Mouse (Mus musculus): ENCODE results near the gene Omp.

DNA sequence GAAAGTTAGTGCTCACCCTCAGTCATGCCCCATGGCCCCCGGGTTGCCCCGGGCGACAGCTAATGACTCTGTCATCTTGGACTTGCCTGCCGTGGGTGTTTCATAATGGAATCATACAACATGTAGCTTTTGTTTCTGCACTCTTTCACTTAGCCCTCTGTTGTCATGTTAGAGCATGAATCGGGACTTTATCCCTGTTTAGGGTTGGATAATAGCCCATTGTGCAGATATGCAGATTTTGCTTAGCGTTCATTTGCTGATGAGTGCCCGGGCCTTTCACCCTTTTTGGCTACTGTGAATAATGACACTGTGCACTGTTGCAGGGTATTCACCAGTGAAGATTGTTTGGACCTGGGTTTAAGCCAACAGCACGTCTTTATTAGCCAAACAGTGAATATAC lies 41.3 kb upstream of the Omp start:
- no peak for TF ChIP-seq CTCF (IDR thresholded peaks at IDR 0.05; ENCODE audit: insufficient read depth, low read length)
- TF ChIP-seq POLR2A (IDR thresholded peaks at IDR 0.05; ENCODE audit: borderline replicate concordance, extremely low read depth, low read depth, low read length) = no peak

Data from lung, adult 2 months (tissue).